Mouse (Mus musculus) neural tube, embryonic 13.5 days (tissue): Measurements from ENCODE around the gene 9130023H24Rik. TPM values are rescaled to one million over a fixed set of nuclear protein-coding genes. Genes with fewer than 3 reads are reported as not detected.
A peak's percentile ranks its signal among the peaks of the same experiment; 100 is the strongest.

ENCODE experiments used
- ATAC-seq: fragments of 200-750 bp; cut with Nextera tagmentation; 2 replicates; pipeline ENCODE4 v1.8.0; 2017; ENCODE audit warnings: low read depth, mild to moderate bottlenecking, moderate TSS enrichment, moderate library complexity
- H3K27ac ChIP-seq: fragments of 300-500 bp; sonication (generic); replicated peaks from 2 replicates; pipeline ENCODE4 v1.5.1; 2015; ENCODE audit warnings: moderate library complexity, mild to moderate bottlenecking, inconsistent platforms
- H3K27me3 ChIP-seq: fragments of 300-500 bp; sonication (generic); 2 replicates; pipeline ENCODE4 v1.6.1; 2015; ENCODE audit warnings: mild to moderate bottlenecking, inconsistent platforms
- H3K36me3 ChIP-seq: fragments of 300-500 bp; sonication (generic); 2 replicates; pipeline ENCODE4 v1.6.1; 2015; ENCODE audit warnings: mild to moderate bottlenecking, inconsistent platforms
- H3K4me1 ChIP-seq: fragments of 300-500 bp; sonication (generic); replicated peaks from 2 replicates; pipeline ENCODE4 v1.6.1; 2015; ENCODE audit warnings: inconsistent platforms
- H3K4me2 ChIP-seq: fragments of 300-500 bp; sonication (generic); 2 replicates; pipeline ENCODE4 v1.6.1; 2015; ENCODE audit warnings: inconsistent platforms, mild to moderate bottlenecking, moderate library complexity
- H3K4me3 ChIP-seq: fragments of 300-500 bp; sonication (generic); 2 replicates; pipeline ENCODE4 v1.5.1; 2015; ENCODE audit warnings: mild to moderate bottlenecking, inconsistent platforms
- H3K9ac ChIP-seq: fragments of 300-500 bp; sonication (generic); 2 replicates; pipeline ENCODE4 v1.6.1; 2015; ENCODE audit warnings: moderate library complexity, mild to moderate bottlenecking, inconsistent platforms
- H3K9me3 ChIP-seq: fragments of 300-500 bp; sonication (generic); 2 replicates; pipeline ENCODE4 v1.6.1; 2016; ENCODE audit warnings: inconsistent platforms
- WGBS: fragments of 180-500 bp; shearing (Covaris S2); methylation state at CpG from one replicate; pipeline ENCODE4 v1.1.7; 2015; 5-methylcytosine and 5-hydroxymethylcytosine counted together
- polyA plus RNA-seq: library from polyadenylated mRNA; unstranded; fragments of >200 nt; fragmentation: Nextera tagmentation; extraction: Ambion mirVana; gene quantifications from 2 replicates; pipeline ENCODE4 v1.2.1, GENCODE M21; 2015

Gene 9130023H24Rik
- 9.4 and 9.8 TPM in 2 replicates for polyA plus RNA-seq

GRCm38 (mm10) chr7:128237927-128238778 lies at the start of gene 9130023H24Rik:
9130023H24Rik (minus strand) TSS chr7:128238031.
- Histone ChIP-seq H3K36me3 (peaks cover 41% of the 10 kb centered on the region), H3K9ac (peak within 1 kb of the TSS; percentile 81), H3K4me3 (peak within 1 kb of the TSS; percentile 71), H3K4me1 (peaks cover 36% of the 10 kb centered on the region), H3K27ac (peak within 1 kb of the TSS; percentile 98), H3K9me3 (no peaks in the 10 kb centered on the region), H3K4me2 (peak within 1 kb of the TSS; percentile 95), H3K27me3 (no peaks in the 10 kb centered on the region)
- peak; percentile 95 for ATAC-seq
- WGBS, result under 1% methylated on average over 72 of the region's 72 CpGs

- peaks cover 24% of the 10 kb centered on the region for H3K36me3 ChIP-seq
- H3K4me2 ChIP-seq, result no peak overlapping the region
- H3K9me3 ChIP-seq, result no peaks in the 10 kb centered on the region
- 88% methylated on average over 8 of the region's 8 CpGs for WGBS
- H3K27ac ChIP-seq, result no peak overlapping the region
- no peak overlapping the region for H3K4me3 ChIP-seq
- no peak overlapping the region for H3K9ac ChIP-seq
- H3K27me3 ChIP-seq, result no peaks in the 10 kb centered on the region
- no peak for ATAC-seq
- H3K4me1 ChIP-seq, result peaks cover 26% of the 10 kb centered on the region
Observed at GRCm38 (mm10) chr7:128285060-128285459, 47.2 kb upstream of the 9130023H24Rik start.

DNA sequence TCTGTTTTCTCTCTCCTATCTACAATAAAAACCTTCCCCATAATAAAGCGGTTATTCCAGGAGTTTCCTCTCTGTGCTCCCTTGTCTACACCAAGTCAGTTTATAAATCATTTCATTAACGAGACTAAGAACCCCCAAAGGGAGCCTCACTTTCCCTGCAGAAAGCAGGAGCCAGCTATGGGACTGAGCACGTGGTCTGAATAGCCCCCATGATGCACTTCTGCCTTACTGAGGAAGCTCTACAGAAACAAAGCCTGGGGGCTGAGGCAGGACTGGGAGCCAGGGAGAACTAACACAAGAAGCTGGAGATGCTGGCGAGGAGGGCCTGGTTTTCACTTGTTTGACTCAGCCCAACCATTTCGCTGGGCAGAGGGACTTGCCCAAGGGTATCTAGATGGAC lies 46.2 kb upstream of the 9130023H24Rik start:
- Histone ChIP-seq H3K4me3 (no peak overlapping the region), H3K27ac (no peak overlapping the region; the same call in 1 of the 2 replicates), H3K4me2 (no peak overlapping the region), H3K9ac (no peak overlapping the region), H3K9me3 (no peaks in the 10 kb centered on the region), H3K36me3 (peaks cover 30% of the 10 kb centered on the region), H3K4me1 (peaks cover 21% of the 10 kb centered on the region), H3K27me3 (no peaks in the 10 kb centered on the region)
- peak; percentile 53; the same call in 1 of the 2 replicates for ATAC-seq
- WGBS, result 34% methylated on average over 5 of the region's 5 CpGs

GRCm38 (mm10) chr7:128282532-128283244 lies 44.9 kb upstream of the 9130023H24Rik start:
- H3K4me1 ChIP-seq, result peaks cover 14% of the 10 kb centered on the region
- H3K9ac ChIP-seq, result 0 out of 2 replicates have a peak overlapping the region, but pooled peaks have one; percentile 12
- H3K4me3 ChIP-seq, result no peak overlapping the region
- WGBS, result 6% methylated on average over 7 of the region's 7 CpGs
- H3K9me3 ChIP-seq, result no peaks in the 10 kb centered on the region
- 0 out of 2 replicates have a peak overlapping the region, but pooled peaks have one; percentile 18 for H3K27ac ChIP-seq
- ATAC-seq, result no peak
- no peaks in the 10 kb centered on the region for H3K27me3 ChIP-seq
- peaks cover 27% of the 10 kb centered on the region for H3K36me3 ChIP-seq
- H3K4me2 ChIP-seq, result no peak overlapping the region

DNA sequence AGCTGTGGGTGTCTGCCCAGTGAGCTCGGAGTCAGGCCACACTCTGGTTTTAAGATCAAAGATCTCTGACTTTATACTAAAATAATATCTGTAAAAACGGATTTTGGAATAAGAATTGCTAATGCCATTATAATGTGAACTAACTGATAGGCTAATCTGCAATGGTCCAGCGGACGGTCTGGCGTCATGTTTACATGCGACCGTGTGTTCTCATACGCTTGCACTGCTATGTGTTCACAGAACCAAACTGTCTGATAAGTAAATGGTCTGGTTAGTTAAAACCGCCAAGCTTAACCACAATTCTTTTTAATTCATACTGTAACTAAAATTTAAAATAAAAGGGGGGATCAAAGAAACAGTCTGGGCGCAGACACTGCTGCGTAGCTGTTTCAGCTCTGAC lies 43.9 kb upstream of the 9130023H24Rik start:
- Histone ChIP-seq H3K27ac (no peak overlapping the region), H3K36me3 (0 out of 2 replicates have a peak, but pooled peaks cover 25% of the 10 kb centered on the region), H3K9ac (no peak overlapping the region), H3K9me3 (no peaks in the 10 kb centered on the region), H3K27me3 (no peaks in the 10 kb centered on the region), H3K4me2 (no peak overlapping the region), H3K4me1 (peaks cover 14% of the 10 kb centered on the region), H3K4me3 (no peak overlapping the region)
- 73% methylated on average over 11 of the region's 11 CpGs for WGBS
- ATAC-seq, result no peak

GRCm38 (mm10) chr7:128279750-128280149 lies 41.9 kb upstream of the 9130023H24Rik start:
- Histone ChIP-seq H3K9ac (no peak overlapping the region), H3K4me1 (peaks cover 14% of the 10 kb centered on the region), H3K4me2 (no peak overlapping the region), H3K9me3 (no peaks in the 10 kb centered on the region), H3K27ac (no peak overlapping the region), H3K27me3 (no peaks in the 10 kb centered on the region), H3K4me3 (no peak overlapping the region), H3K36me3 (peaks cover 41% of the 10 kb centered on the region)
- WGBS, result 90% methylated on average over 4 of the region's 4 CpGs
- ATAC-seq, result no peak

DNA sequence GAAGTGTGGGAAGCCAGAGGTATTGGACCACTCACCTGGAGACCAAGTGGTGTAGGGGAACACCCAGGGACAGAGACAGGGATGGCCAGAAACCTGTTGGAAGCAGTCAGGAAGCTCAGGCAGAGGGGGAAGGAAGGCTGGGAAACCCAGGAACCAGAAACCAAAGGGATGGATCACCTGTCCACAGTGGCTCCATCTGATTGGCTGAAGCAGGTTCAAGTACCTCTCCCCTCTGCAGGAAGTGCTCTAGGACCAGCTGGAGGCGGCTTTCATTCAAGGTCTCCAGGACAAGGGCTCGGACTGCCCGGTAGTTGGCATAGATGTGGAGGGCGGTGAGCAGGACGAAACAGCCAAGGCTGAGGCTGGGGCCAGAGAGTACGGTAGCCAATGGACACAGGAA lies 38.2 kb upstream of the 9130023H24Rik start:
- H3K27ac ChIP-seq, result no peak overlapping the region
- no peaks in the 10 kb centered on the region for H3K27me3 ChIP-seq
- H3K9ac ChIP-seq, result no peak overlapping the region
- H3K4me1 ChIP-seq, result no peaks in the 10 kb centered on the region
- ATAC-seq, result no peak
- no peak overlapping the region for H3K4me2 ChIP-seq
- no peaks in the 10 kb centered on the region for H3K9me3 ChIP-seq
- 97% methylated on average over 6 of the region's 6 CpGs for WGBS
- peaks cover 78% of the 10 kb centered on the region for H3K36me3 ChIP-seq
- H3K4me3 ChIP-seq, result no peak overlapping the region

- no peak overlapping the region for H3K9ac ChIP-seq
- no peak overlapping the region for H3K4me2 ChIP-seq
- WGBS, result 94% methylated on average over 9 of the region's 9 CpGs
- H3K4me3 ChIP-seq, result no peak overlapping the region
- ATAC-seq, result no peak
- no peaks in the 10 kb centered on the region for H3K4me1 ChIP-seq
- no peak overlapping the region for H3K27ac ChIP-seq
- H3K9me3 ChIP-seq, result no peaks in the 10 kb centered on the region
- H3K36me3 ChIP-seq, result peaks cover 58% of the 10 kb centered on the region
- H3K27me3 ChIP-seq, result no peaks in the 10 kb centered on the region
Observed at GRCm38 (mm10) chr7:128271496-128271895, 33.7 kb upstream of the 9130023H24Rik start.

DNA sequence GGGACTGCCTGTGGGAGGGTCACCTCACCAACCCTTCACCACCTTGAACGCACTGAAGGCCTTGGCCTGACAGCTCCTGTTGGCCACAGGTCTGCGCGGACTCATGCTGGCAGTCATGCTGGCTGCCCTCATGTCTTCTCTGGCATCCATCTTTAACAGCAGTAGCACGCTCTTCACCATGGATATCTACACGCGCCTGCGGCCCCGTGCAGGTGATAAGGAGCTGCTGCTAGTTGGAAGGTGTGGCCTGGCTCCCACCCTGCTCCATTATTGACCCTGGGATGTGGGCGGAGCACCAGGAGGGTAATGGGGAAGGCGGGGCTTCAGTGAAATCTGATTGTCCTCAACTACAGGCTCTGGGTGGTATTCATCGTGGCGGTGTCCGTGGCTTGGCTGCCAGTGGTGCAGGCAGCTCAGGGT lies 32.6 kb upstream of the 9130023H24Rik start:
- WGBS, result 51% methylated on average over 13 of the region's 13 CpGs
- H3K9ac ChIP-seq, result no peak overlapping the region
- no peak overlapping the region for H3K27ac ChIP-seq
- H3K4me3 ChIP-seq, result no peak overlapping the region
- no peaks in the 10 kb centered on the region for H3K4me1 ChIP-seq
- no peak overlapping the region for H3K4me2 ChIP-seq
- no peaks in the 10 kb centered on the region for H3K27me3 ChIP-seq
- peaks cover 47% of the 10 kb centered on the region for H3K36me3 ChIP-seq
- no peak for ATAC-seq
- H3K9me3 ChIP-seq, result no peaks in the 10 kb centered on the region

GRCm38 (mm10) chr7:128267813-128268212 lies 30.0 kb upstream of the 9130023H24Rik start:
- H3K9me3 ChIP-seq, result no peaks in the 10 kb centered on the region
- WGBS, result 65% methylated on average over 7 of the region's 7 CpGs
- H3K27me3 ChIP-seq, result no peaks in the 10 kb centered on the region
- no peak overlapping the region for H3K4me2 ChIP-seq
- peaks cover 21% of the 10 kb centered on the region for H3K36me3 ChIP-seq
- no peaks in the 10 kb centered on the region for H3K4me1 ChIP-seq
- no peak overlapping the region for H3K27ac ChIP-seq
- ATAC-seq, result no peak
- no peak overlapping the region for H3K4me3 ChIP-seq
- no peak overlapping the region for H3K9ac ChIP-seq

GRCm38 (mm10) chr7:128267391-128267790 lies 29.6 kb upstream of the 9130023H24Rik start:
- Histone ChIP-seq H3K4me3 (no peak overlapping the region), H3K36me3 (peaks cover 17% of the 10 kb centered on the region), H3K9me3 (no peaks in the 10 kb centered on the region), H3K27me3 (no peaks in the 10 kb centered on the region), H3K4me1 (no peaks in the 10 kb centered on the region), H3K27ac (no peak overlapping the region), H3K4me2 (no peak overlapping the region), H3K9ac (no peak overlapping the region)
- no peak for ATAC-seq
- WGBS, result 62% methylated on average over 13 of the region's 13 CpGs

DNA sequence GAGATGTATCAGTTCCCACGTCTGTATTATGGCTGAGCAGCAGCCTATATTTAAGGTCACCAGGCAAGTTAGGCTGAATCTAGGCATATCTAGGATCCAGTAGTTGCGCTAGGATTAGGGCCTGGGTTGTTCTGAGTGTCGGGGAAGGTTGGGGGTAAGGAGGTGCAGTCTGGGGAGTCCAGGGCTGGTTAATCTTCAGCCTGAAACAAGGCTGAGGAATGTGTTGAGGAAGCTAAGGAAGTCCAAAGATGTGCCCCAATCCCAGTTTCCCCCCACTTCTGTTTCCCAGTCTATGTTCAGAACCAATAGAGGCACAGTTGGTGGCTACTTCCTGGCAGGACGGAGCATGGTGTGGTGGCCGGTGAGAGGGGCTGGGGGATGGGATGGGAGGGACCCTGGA lies 28.2 kb upstream of the 9130023H24Rik start:
- no peak overlapping the region for H3K27ac ChIP-seq
- 87% methylated on average over 5 of the region's 5 CpGs for WGBS
- H3K4me3 ChIP-seq, result no peak overlapping the region
- H3K27me3 ChIP-seq, result no peaks in the 10 kb centered on the region
- no peaks in the 10 kb centered on the region for H3K9me3 ChIP-seq
- peaks cover 4% of the 10 kb centered on the region for H3K36me3 ChIP-seq
- H3K9ac ChIP-seq, result no peak overlapping the region
- H3K4me1 ChIP-seq, result no peaks in the 10 kb centered on the region
- ATAC-seq, result no peak
- no peak overlapping the region for H3K4me2 ChIP-seq
